Mouse (Mus musculus) layer of hippocampus, postnatal 10 days (tissue): ENCODE measurements at regions not wholly inside any gene's neighbourhood (a gene's known extent, or its start where the extent isn't known, plus 50 kb on each side); places are given as distances from the start of the nearest gene placed in this dataset.
"Not testable (repeated sequence)": the region's sequence is repeated elsewhere in the genome, so short reads cannot be mapped to it uniquely, and the experiment has no call there.

Source experiments
- DNase-seq, 2 experiments: peaks; one replicate each; pipeline ENCODE4 v3.0.0; 2021; ENCODE audit warnings: low spot score in 2 of 2

- no peak for DNase-seq
These were observed 322.5 kb downstream of the Ajap1 start for GRCm38 (mm10) chr4:153160115-153160514.

- DNase-seq = no peak
These were observed 325.0 kb downstream of the Ajap1 start for GRCm38 (mm10) chr4:153157572-153157971.

- not testable (repeated sequence) for DNase-seq
These were observed 329.7 kb downstream of the Ajap1 start for GRCm38 (mm10) chr4:153152923-153153322.

- no peak for DNase-seq
These were observed 349.5 kb downstream of the Ajap1 start for GRCm38 (mm10) chr4:153133147-153133546.

- DNase-seq = peak; percentile 29 to 49
These were observed 353.3 kb downstream of the Ajap1 start for GRCm38 (mm10) chr4:153129345-153129744.

GRCm38 (mm10) chr4:153128162-153128561 is 354.4 kb downstream of the Ajap1 start:
- no peak for DNase-seq

- DNase-seq = no peak
These were observed 362.1 kb downstream of the Ajap1 start for GRCm38 (mm10) chr4:153120480-153120879.

- no peak for DNase-seq
These were observed 362.9 kb downstream of the Ajap1 start for GRCm38 (mm10) chr4:153119647-153120102.

GRCm38 (mm10) chr4:153118824-153119646 is 363.6 kb downstream of the Ajap1 start:
- DNase-seq = no peak

GRCm38 (mm10) chr4:153114998-153115397 is 367.6 kb downstream of the Ajap1 start:
- DNase-seq = no peak

- DNase-seq = no peak
These were observed 369.0 kb downstream of the Ajap1 start for GRCm38 (mm10) chr4:153113577-153113976.

GRCm38 (mm10) chr4:153110291-153110746 is 372.3 kb downstream of the Ajap1 start:
- peak; percentile 33 to 49 for DNase-seq

- DNase-seq = peak; percentile 16 to 31
These were observed 384.0 kb downstream of the Ajap1 start for GRCm38 (mm10) chr4:153098591-153098990.

GRCm38 (mm10) chr4:153097601-153098000 is 385.0 kb downstream of the Ajap1 start:
- DNase-seq = no peak

- no peak for DNase-seq
These were observed 389.5 kb downstream of the Ajap1 start for GRCm38 (mm10) chr4:153093129-153093528.

- DNase-seq = no peak
These were observed 400.4 kb downstream of the Ajap1 start for GRCm38 (mm10) chr4:153082166-153082565.

GRCm38 (mm10) chr4:153074590-153074989 is 408.0 kb downstream of the Ajap1 start:
- DNase-seq = no peak

- no peak for DNase-seq
These were observed 412.3 kb downstream of the Ajap1 start for GRCm38 (mm10) chr4:153070190-153070745.

- no peak for DNase-seq
These were observed 414.1 kb downstream of the Ajap1 start for GRCm38 (mm10) chr4:153068484-153069033.

- DNase-seq = no peak
These were observed 418.5 kb downstream of the Ajap1 start for GRCm38 (mm10) chr4:153064021-153064605.

GRCm38 (mm10) chr4:153063402-153063801 is 419.2 kb downstream of the Ajap1 start:
- DNase-seq = no peak

- DNase-seq = no peak
These were observed 424.5 kb downstream of the Ajap1 start for GRCm38 (mm10) chr4:153058152-153058551.
